Mouse (Mus musculus) cerebellum, adult 2 months (tissue): ENCODE measurements around the gene Egfl7.

Experiments used
- CTCF ChIP-seq: fragments of 200-500 bp; IDR thresholded peaks from 2 replicates; pipeline ENCODE4 v1.5.1; 2011; ENCODE audit warnings: low read depth, mild to moderate bottlenecking, control low read depth, low read length, moderate library complexity, borderline replicate concordance; ENCODE audit not compliant: insufficient read depth
- POLR2A ChIP-seq: fragments of 200-500 bp; IDR thresholded peaks from 2 replicates; pipeline ENCODE4 v1.6.1; 2011; ENCODE audit warnings: low read length, control low read depth, borderline replicate concordance; ENCODE audit not compliant: insufficient read depth

DNA sequence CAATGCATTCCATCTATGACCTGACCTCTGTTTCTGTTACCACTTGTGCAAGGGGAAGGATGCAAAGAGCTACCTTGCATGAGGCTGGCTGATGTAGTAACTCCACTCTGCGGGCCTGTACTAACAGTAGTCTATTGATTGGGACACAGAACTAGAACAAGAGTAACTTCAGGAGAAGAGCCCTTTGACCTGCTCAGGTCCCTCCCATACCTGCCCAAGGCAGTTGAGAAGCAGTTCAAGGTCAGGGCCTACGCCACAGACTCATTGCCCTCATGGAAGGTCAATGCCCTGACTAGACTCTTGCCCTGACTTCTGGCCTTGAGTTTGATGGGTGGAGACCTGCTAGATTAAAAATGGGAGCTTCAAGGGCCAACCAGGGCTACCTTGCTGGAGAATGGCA, 20.9 kb downstream of the Egfl7 start:
- no peak for TF ChIP-seq CTCF
- TF ChIP-seq POLR2A: no peak
